Mouse (Mus musculus) kidney, postnatal 10 days (tissue): ENCODE data around the gene Stn1.

Experiments used
- DNase-seq: peaks from one replicate; pipeline ENCODE4 v3.0.0; 2021; ENCODE audit warnings: mixed read lengths

Gene Stn1

GRCm38 (mm10) chr19:47542441-47542840 lies 5.1 kb upstream of the Stn1 start:
- no peak for DNase-seq

DNA sequence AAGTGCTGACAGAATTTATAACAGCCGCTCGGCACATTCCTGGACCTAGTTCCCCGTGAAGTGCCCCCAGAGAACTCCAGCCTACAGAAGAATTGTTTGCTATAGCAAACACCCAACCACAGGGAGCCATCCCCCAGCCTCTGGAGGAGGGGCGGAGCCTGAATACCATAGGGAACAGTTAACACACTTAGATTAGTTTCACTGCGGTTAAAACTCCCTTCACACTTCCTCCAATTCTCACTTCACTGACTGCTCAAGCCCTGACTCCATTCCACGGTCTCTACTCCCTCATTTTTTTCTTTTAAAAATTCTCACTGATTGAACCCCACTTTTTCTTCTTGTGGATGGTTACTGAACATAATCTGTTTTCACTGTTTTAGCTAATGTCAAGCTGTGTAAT lies 1.5 kb upstream of the Stn1 start:
- DNase-seq, result peak; percentile 60

GRCm38 (mm10) chr19:47537879-47538278 lies 572 bp upstream of the Stn1 start:
- DNase-seq, result no peak

- DNase-seq, result peak; percentile 100
Measured at GRCm38 (mm10) chr19:47536521-47537299, 597 bp downstream of the Stn1 start.

- DNase-seq, result peak; percentile 59
Measured at GRCm38 (mm10) chr19:47534131-47534530, 3.2 kb downstream of the Stn1 start.

- DNase-seq, result no peak
Measured at GRCm38 (mm10) chr19:47532449-47532848, 4.9 kb downstream of the Stn1 start.

DNA sequence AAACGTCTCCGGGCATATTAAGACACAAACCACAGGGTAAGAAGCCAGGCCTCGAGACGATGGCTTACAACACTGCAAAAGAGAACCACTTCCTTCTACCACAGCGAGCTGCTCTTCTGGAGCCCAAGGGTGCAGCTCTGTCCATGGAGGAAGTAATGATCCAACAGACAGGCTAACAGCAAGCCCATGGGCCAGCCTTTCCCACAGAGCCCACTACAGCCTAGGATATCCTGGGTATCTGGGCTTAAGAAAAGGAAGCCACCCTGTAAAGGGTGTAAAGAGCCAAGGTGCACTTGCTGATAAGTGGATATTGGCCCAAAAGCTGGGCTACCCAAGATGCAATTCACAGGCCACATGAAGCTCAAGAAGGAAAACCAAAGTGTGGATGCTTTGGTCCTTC lies 6.0 kb downstream of the Stn1 start:
- DNase-seq, result no peak

DNA sequence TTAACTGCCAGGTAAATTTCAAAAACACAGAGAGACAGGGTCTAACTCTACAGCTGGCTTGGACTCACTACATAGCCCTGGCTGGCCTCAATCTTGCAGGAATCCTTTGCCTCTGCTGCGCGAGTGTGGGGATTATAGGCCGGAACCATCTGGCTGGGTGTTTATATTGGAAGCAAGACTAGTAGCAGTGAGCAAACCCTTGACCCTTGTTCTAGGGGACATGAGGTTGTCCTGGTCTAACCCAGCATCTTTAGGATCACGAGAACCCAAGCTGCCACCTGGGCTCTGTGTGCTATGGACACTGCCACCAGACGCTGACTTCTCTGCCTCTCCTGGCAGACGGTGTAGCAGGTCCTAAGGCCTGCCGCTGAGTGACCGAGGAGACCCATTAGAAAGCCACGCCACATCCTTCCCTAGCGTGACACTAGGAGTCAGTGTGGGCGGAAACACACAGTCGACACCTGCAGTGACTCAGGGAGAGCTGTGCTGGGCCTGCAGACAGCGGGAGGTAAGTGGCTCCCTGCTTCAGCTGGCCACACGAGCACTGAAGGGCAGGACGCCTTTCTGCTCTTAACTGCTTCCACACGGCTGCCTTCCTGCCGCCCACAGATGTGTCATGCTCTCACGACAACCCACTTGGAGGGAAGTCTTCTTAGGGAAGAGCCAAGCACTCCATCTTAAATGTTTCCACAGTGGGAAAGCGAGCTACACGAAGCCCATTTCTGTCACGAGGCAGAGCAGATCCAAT lies 10.9 kb downstream of the Stn1 start:
- DNase-seq, result no peak

DNA sequence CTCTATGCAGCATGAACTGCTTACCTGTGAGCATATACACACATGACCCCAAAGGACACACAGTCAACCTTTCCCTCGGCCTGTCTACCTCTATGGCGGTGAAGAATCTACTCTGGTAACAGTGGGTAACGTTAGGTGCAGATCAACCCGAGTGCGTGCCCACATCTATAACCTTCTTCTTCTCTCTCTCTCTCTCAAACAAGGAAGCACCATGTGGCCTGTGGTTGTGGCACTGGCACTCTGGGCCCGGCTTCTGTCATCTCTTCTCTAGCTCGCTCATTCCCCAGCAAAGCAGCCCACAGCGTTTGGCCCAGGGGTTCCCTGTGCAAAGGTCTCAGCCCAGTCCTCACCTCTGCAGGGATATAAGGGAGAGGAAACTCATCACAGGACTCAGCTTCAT lies 12.4 kb downstream of the Stn1 start:
- DNase-seq, result no peak

GRCm38 (mm10) chr19:47521403-47521802 lies 15.9 kb downstream of the Stn1 start:
- DNase-seq, result no peak

GRCm38 (mm10) chr19:47519163-47519893 lies 18.0 kb downstream of the Stn1 start:
- DNase-seq, result no peak

DNA sequence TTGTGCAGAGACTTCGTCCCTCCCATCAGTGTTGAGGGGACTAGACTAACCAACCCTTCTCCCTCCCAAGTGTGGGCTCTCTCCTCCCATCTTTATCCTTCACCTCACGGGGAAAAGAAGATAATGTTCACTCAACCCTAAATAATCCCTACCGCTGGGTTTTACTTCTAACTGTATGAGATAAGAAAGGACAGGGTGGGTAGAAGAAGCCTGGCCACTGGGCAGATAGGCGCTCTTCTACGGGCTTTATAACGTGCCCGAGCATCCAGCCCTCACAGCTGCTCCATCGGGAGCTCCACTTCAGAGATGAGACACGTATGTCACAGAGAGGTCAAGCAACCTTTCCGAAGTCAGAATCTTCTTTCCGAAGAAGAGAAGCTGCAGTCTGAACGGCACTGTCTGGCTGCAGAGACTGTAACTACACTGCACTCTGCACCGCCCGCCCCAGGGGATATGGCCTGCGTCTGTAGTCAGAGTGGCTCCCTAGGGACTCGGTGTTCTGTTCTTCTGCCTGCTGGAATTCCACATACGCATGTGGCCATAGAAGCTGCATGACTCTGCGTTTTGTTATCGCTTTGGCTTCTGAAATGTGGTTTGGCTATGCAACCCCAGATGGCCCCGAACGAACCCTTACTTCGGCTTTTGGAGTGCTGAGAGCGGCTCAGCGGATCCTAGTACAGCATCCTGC lies 18.7 kb downstream of the Stn1 start:
- DNase-seq, result peak; percentile 47

GRCm38 (mm10) chr19:47517570-47517969 lies 19.7 kb downstream of the Stn1 start:
- no peak for DNase-seq

- DNase-seq, result no peak
Measured at GRCm38 (mm10) chr19:47516879-47517278, 20.4 kb downstream of the Stn1 start.

DNA sequence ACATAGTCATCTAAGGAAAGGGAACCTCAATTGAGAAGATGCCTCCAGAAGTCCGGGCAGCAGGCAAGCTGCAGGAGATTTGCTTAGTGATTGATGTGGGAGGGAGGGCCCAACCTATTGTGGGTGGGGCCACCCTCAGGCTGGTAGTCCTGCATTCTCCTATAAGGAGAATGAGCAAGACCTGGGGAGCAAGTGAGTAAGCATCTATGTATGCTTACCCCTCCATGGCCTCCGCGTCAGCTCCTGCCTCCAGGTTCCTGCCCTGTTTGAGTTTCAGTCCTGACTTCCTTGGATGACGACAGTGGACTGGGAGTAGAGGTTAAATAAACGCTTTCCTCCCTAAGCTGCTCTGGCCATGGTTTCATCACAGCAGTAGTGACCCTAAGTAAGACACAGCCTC lies 22.2 kb downstream of the Stn1 start:
- DNase-seq, result no peak

DNA sequence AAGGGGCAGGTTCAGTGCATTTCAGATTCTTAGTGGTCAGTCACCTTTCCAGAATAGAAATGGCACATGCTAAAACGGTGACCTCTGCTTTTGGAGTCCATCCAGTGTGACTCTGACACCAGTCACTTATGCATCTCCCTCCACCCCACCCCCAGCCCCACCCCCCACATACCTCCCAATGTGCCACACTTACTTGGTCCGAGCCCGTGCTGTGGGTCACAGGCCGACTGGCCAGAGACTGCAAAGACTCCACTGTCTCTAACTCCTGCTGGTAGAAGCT lies 23.7 kb downstream of the Stn1 start:
- no peak for DNase-seq

DNA sequence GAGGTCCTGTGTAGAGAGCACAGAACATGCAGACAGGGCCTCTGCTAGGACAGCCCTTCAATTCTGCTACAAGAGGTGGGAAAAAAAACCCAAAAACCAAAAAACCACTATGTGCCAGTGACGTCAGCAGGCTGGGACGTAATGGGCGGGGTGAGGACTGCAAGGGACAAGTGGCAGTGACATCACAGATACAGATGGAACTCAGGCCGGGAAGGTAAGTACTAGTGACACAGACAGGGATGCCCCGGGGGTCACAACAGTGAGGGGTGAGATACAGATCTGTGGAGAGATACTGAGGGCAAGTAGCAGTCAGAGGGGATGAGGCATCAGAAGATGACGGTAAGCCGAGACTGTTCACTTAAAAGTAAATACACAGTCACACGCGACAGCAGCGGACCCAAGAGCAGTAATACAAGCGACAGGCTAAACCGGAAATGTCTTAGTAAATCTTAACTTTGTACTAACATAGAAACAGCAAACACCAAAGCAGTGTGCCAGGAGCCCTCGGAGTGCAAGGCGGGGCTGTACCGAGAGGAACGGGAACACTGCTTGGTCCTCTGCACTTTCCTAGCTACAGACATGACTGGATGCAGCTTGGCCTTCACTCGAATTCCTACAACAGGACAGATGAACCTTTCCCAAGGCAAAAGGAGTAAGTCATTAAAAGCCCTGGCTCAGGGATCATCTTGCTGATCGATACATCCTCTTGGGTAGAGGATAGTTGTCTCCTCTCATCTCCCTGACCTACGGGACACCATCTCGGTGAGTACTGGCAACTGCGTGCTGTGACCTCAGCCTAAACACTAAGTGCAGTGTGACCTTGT lies 24.3 kb downstream of the Stn1 start:
- peak; percentile 57 for DNase-seq

- peak; percentile 53 for DNase-seq
Measured at GRCm38 (mm10) chr19:47511958-47512357, 25.3 kb downstream of the Stn1 start.

DNA sequence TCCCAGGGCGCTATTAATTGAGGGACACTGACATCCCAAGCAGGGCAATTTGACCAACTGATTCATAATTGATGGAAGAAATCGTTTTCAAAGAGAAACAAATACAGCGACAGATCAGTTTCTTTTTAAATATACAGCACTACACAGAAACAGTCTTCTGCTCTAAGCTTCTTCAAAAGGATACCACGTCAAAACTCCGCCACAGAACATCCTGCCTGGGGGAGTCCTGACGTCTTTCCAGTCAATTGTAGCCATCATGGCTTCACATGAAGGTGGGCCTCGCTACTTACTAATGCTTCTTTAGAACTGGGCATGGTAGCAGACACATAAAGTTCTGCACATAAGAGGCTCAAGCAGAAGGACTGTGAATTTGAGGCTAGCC lies 26.0 kb downstream of the Stn1 start:
- DNase-seq, result no peak

GRCm38 (mm10) chr19:47510473-47511293 lies 26.6 kb downstream of the Stn1 start:
- peak; percentile 65 for DNase-seq

DNA sequence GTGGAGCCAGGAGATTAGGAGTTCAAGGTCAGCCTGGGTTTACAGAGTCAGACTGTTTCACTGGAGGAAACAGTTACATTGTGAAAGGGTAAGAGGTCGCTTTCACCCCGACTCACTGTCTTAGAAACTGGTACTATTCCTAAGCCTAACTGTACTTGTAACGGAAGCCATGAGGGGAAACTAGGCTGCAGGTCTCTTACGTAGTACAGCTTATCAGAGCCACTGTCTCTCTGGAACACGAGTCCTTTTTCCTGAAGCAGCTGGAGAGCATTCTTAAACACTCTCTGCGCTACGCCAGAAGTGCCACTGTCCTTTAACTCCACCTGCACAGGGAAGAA lies 27.2 kb downstream of the Stn1 start:
- DNase-seq, result no peak
